In genomic region chr17:28384298-28384697, GRCm38 (mm10) we compare ENCODE assay signal across 12 mouse cellular contexts. TPM values are rescaled to one million over a fixed set of nuclear protein-coding genes. Genes with fewer than 3 reads are reported as not detected.
DNase-seq lines count a peak whose midpoint lies in the region; ATAC-seq and TF ChIP-seq lines count a peak whose summit lies in the region.
"Had no signal": no experiment of that assay in that cellular context is flagged by ENCODE, and none has a peak within 500 bp of the region (broad histone marks: within the 10 kb centered on the region; RNA-seq: fewer than 3 reads in every experiment).

No protein-coding gene starts in this region.

- H3K36me3 ChIP-seq in kidney, embryonic 15.5 days: no peaks in the 10 kb centered on the region
- H3K36me3 ChIP-seq in liver, postnatal 0 days (replicated peaks; ENCODE audit: insufficient read depth, low read length): no peaks in the 10 kb centered on the region
- H3K36me3 ChIP-seq: forebrain, embryonic 12.5 days; heart, embryonic 15.5 days had no signal

- peaks cover 35% of the 10 kb centered on the region for H3K27me3 ChIP-seq in kidney, embryonic 15.5 days
- peaks cover 17% of the 10 kb centered on the region for H3K27me3 ChIP-seq in liver, postnatal 0 days (ENCODE audit: insufficient read depth, low read length)

- DNase-seq in adrenal gland, adult (ENCODE audit: inconsistent age in 2 of 2, low spot score in 1 of 2): peak; percentile 37 to 69
- no peak for DNase-seq in adrenal gland, adult 8-10 months
- DNase-seq in kidney, postnatal 4 days: peak; percentile 53 to 68
- DNase-seq in ES-CJ7 (ENCODE audit: low read depth, low spot score): peak; percentile 86
- peak; percentile 49 for DNase-seq in liver, postnatal 0 days
- no peak for DNase-seq in urinary bladder, adult 2 months (ENCODE audit: low spot score)
- no peak for DNase-seq in left cerebral cortex, postnatal 25 days (ENCODE audit: low spot score in 2 of 2)
- DNase-seq: cerebellum, adult 11-12 months had no signal

- intact Hi-C loops in left cerebral cortex, postnatal 25 days (cut with DNase I): no loop called here

- TF ChIP-seq CTCF in liver, postnatal 0 days (IDR thresholded peaks at IDR 0.05; ENCODE audit: low read depth): peak; percentile 60

- H3K9ac ChIP-seq in kidney, embryonic 15.5 days: no peak overlapping the region
- H3K9ac ChIP-seq in liver, postnatal 0 days (replicated peaks): no peak overlapping the region
- H3K9ac ChIP-seq: forebrain, embryonic 12.5 days; heart, embryonic 15.5 days had no signal

- no peak overlapping the region for H3K27ac ChIP-seq in kidney, embryonic 15.5 days
- no peak overlapping the region for H3K27ac ChIP-seq in liver, postnatal 0 days (ENCODE audit: low read depth)
- H3K27ac ChIP-seq: forebrain, embryonic 12.5 days; heart, embryonic 15.5 days had no signal

- 74% methylated on average over 4 of the region's 4 CpGs for WGBS in kidney, embryonic 15.5 days
- 71% methylated on average over 4 of the region's 4 CpGs for WGBS in liver, postnatal 0 days (ENCODE audit: insufficient replicate concordance)

- no peak overlapping the region for H3K4me3 ChIP-seq in kidney, embryonic 15.5 days (replicated peaks)
- no peak overlapping the region for H3K4me3 ChIP-seq in liver, postnatal 0 days (ENCODE audit: low read depth, low read length)
- H3K4me3 ChIP-seq: forebrain, embryonic 12.5 days; heart, embryonic 15.5 days; megakaryocyte, embryonic 14.5 days had no signal

- TF ChIP-seq EP300 in liver, postnatal 0 days (IDR thresholded peaks at IDR 0.05; ENCODE audit: low read depth): no peak

- H3K4me1 ChIP-seq in kidney, embryonic 15.5 days: peaks cover 4% of the 10 kb centered on the region; the same call in 1 of the 2 replicates
- H3K4me1 ChIP-seq in liver, postnatal 0 days (ENCODE audit: insufficient read depth): no peaks in the 10 kb centered on the region

- H3K4me2 ChIP-seq in kidney, embryonic 15.5 days: no peak overlapping the region
- no peak overlapping the region for H3K4me2 ChIP-seq in liver, postnatal 0 days (ENCODE audit: low read depth, low read length)
- H3K4me2 ChIP-seq: forebrain, embryonic 12.5 days; heart, embryonic 15.5 days had no signal

- H3K9me3 ChIP-seq in kidney, embryonic 15.5 days (replicated peaks): no peaks in the 10 kb centered on the region
- no peaks in the 10 kb centered on the region for H3K9me3 ChIP-seq in liver, postnatal 0 days (ENCODE audit: low read length)
- H3K9me3 ChIP-seq: forebrain, embryonic 12.5 days; heart, embryonic 15.5 days; megakaryocyte, embryonic 14.5 days had no signal

- no peak for ATAC-seq in kidney, embryonic 15.5 days (replicated peaks; ENCODE audit: low FRiP score)
- ATAC-seq in liver, postnatal 0 days: no peak

RNA-seq across cellular contexts. Expression of gene Tulp1, which starts 19.3 kb away (rescaled TPM):
- total RNA-seq in adrenal gland, adult 8-10 months (2022): under 1 TPM in 2 of 4 experiments, not detected in 2; 0.16 to 0.49 TPM
- polyA plus RNA-seq in kidney, embryonic 15.5 days (2015; fragmentation: Nextera tagmentation; extraction: Ambion mirVana): 5.6 and 6.4 TPM in 2 replicates
- 0.18 and 0.33 TPM in 2 replicates for polyA plus RNA-seq in liver, postnatal 0 days (2015; fragmentation: Nextera tagmentation; extraction: Ambion mirVana)
- 0.65 and 0.84 TPM in 2 replicates for polyA plus RNA-seq in urinary bladder, adult 2 months (2012; rRNA removed)
- not detected for total RNA-seq in left cerebral cortex, postnatal 25 days (2021)

RNA-seq across cellular contexts. Expression of gene Tead3, which starts 33.7 kb away (rescaled TPM):
- 10 to 100 TPM in 3 of 4 experiments, 1 to 10 TPM in 1; 8.5 to 21.1 (median 13.3) TPM for total RNA-seq in adrenal gland, adult 8-10 months (2022)
- polyA plus RNA-seq in kidney, embryonic 15.5 days (2015; fragmentation: Nextera tagmentation; extraction: Ambion mirVana): 9.8 and 11.0 TPM in 2 replicates
- 0.79 and 1.2 TPM in 2 replicates for polyA plus RNA-seq in liver, postnatal 0 days (2015; fragmentation: Nextera tagmentation; extraction: Ambion mirVana)
- 41.6 and 64.2 TPM in 2 replicates for polyA plus RNA-seq in urinary bladder, adult 2 months (2012; rRNA removed)
- total RNA-seq in left cerebral cortex, postnatal 25 days (2021): 1 to 10 TPM; 2.2 to 3.1 TPM

RNA-seq across cellular contexts. Expression of gene Rpl10a, which starts 56.0 kb away (rescaled TPM):
- total RNA-seq in adrenal gland, adult 8-10 months (2022): 100 to 1,000 TPM; 742 to 804 (median 775) TPM
- 643 and 689 TPM in 2 replicates for polyA plus RNA-seq in kidney, embryonic 15.5 days (2015; fragmentation: Nextera tagmentation; extraction: Ambion mirVana)
- 296 and 311 TPM in 2 replicates for polyA plus RNA-seq in liver, postnatal 0 days (2015; fragmentation: Nextera tagmentation; extraction: Ambion mirVana)
- 1,892 and 2,281 TPM in 2 replicates for polyA plus RNA-seq in urinary bladder, adult 2 months (2012; rRNA removed)
- 100 to 1,000 TPM; 305 to 310 TPM for total RNA-seq in left cerebral cortex, postnatal 25 days (2021)

Comparison
In these comparisons a context has a peak if more than half of its experiments do, and no peak if none do; other contexts are left out.
1. DNase-seq: peak in adrenal gland, adult (2 of 2), kidney, postnatal 4 days (2 of 2), ES-CJ7 (single experiment) and liver, postnatal 0 days (single experiment); none in adrenal gland, adult 8-10 months (single experiment), urinary bladder, adult 2 months (single experiment) and left cerebral cortex, postnatal 25 days (0 of 2).